Mouse (Mus musculus): ENCODE measurements around the gene Ppia.

DNA sequence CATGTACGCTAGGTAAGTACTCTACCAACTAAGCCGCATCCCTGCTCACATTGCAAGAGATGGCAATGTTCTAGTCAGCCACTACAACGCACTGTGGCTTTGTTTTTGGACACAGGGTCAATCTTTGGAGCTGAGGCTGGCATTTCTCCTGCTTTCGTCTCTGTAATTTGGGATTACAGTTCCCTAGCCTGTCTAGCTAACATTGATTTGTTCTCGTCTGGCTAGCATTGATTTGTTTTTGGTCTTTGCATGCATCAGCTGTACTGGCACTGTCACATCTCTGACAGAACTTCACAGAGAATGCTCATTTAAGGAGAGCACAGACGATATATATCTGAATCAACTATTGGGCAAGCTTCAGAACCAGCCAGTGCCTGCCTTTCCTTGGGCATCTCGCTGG, 14.9 kb downstream of the Ppia start:
- TF ChIP-seq POLR2A (IDR thresholded peaks at IDR 0.05; ENCODE audit: insufficient read depth, low read depth, low read length) (no peak), CTCF (IDR thresholded peaks at IDR 0.05; ENCODE audit: insufficient read depth, low read depth, low read length) (no peak)

All from olfactory bulb, adult 2 months (tissue).